Mouse (Mus musculus): ENCODE results near the gene Iqcd. TPM values are rescaled to one million over a fixed set of nuclear protein-coding genes. Genes with fewer than 3 reads are reported as not detected.
A peak's percentile ranks its signal among the peaks of the same experiment; 100 is the strongest.

Iqcd gene
- polyA plus RNA-seq, 1 experiment from 2014 or later, result 1.0 TPM

- peak overlapping the region; percentile 34; the same call in 1 of the 2 replicates for H3K27ac ChIP-seq (ENCODE audit: low read length)
- WGBS, result 59% methylated on average over 26 of the region's 26 CpGs
- H3K4me1 ChIP-seq (replicated peaks; ENCODE audit: control insufficient read depth, insufficient read depth, low read length), result peaks cover 25% of the 10 kb centered on the region
- 0 out of 2 replicates have a peak, but pooled peaks cover 4% of the 10 kb centered on the region for H3K36me3 ChIP-seq (ENCODE audit: control insufficient read depth, insufficient read depth)
- H3K4me2 ChIP-seq (ENCODE audit: low read length), result 0 out of 2 replicates have a peak overlapping the region, but pooled peaks have one; percentile 4
- no peaks in the 10 kb centered on the region for H3K27me3 ChIP-seq (replicated peaks; ENCODE audit: control insufficient read depth, insufficient read depth, low read length)
- no peaks in the 10 kb centered on the region for H3K9me3 ChIP-seq (ENCODE audit: control insufficient read depth, low read length)
- no peak overlapping the region for H3K9ac ChIP-seq (replicated peaks; ENCODE audit: low read depth, low read length)
- no peak overlapping the region for H3K4me3 ChIP-seq (replicated peaks; ENCODE audit: low read length)
- ATAC-seq, result peak; percentile 25
These were observed 9.5 kb upstream of the Iqcd start for GRCm38 (mm10) chr5:120579211-120579897.

- H3K4me2 ChIP-seq (ENCODE audit: low read length), result 0 out of 2 replicates have a peak overlapping the region, but pooled peaks have one; percentile 4
- 0 out of 2 replicates have a peak, but pooled peaks cover 4% of the 10 kb centered on the region for H3K36me3 ChIP-seq (ENCODE audit: control insufficient read depth, insufficient read depth)
- no peak overlapping the region for H3K4me3 ChIP-seq (replicated peaks; ENCODE audit: low read length)
- WGBS, result 75% methylated on average over 26 of the region's 26 CpGs
- no peaks in the 10 kb centered on the region for H3K27me3 ChIP-seq (replicated peaks; ENCODE audit: control insufficient read depth, insufficient read depth, low read length)
- H3K4me1 ChIP-seq (replicated peaks; ENCODE audit: control insufficient read depth, insufficient read depth, low read length), result peaks cover 25% of the 10 kb centered on the region
- ATAC-seq, result peak; percentile 73
- H3K27ac ChIP-seq (ENCODE audit: low read length), result peak overlapping the region; percentile 34; the same call in 1 of the 2 replicates
- no peaks in the 10 kb centered on the region for H3K9me3 ChIP-seq (ENCODE audit: control insufficient read depth, low read length)
- no peak overlapping the region for H3K9ac ChIP-seq (replicated peaks; ENCODE audit: low read depth, low read length)
These were observed 8.8 kb upstream of the Iqcd start for GRCm38 (mm10) chr5:120579898-120580626.

GRCm38 (mm10) chr5:120582002-120582401, 6.8 kb upstream of the Iqcd start:
- no peak overlapping the region for H3K27ac ChIP-seq (ENCODE audit: low read length)
- no peak overlapping the region for H3K4me3 ChIP-seq (replicated peaks; ENCODE audit: low read length)
- H3K4me2 ChIP-seq (ENCODE audit: low read length), result no peak overlapping the region
- no peaks in the 10 kb centered on the region for H3K9me3 ChIP-seq (ENCODE audit: control insufficient read depth, low read length)
- H3K4me1 ChIP-seq (replicated peaks; ENCODE audit: control insufficient read depth, insufficient read depth, low read length), result peaks cover 31% of the 10 kb centered on the region
- 93% methylated on average over 9 of the region's 9 CpGs for WGBS
- H3K9ac ChIP-seq (replicated peaks; ENCODE audit: low read depth, low read length), result no peak overlapping the region
- H3K27me3 ChIP-seq (replicated peaks; ENCODE audit: control insufficient read depth, insufficient read depth, low read length), result no peaks in the 10 kb centered on the region
- H3K36me3 ChIP-seq (ENCODE audit: control insufficient read depth, insufficient read depth), result 0 out of 2 replicates have a peak, but pooled peaks cover 4% of the 10 kb centered on the region
- no peak for ATAC-seq

- ATAC-seq, result no peak
- WGBS, result 96% methylated on average over 4 of the region's 4 CpGs
These were observed 5.3 kb upstream of the Iqcd start for GRCm38 (mm10) chr5:120583511-120583910.

GRCm38 (mm10) chr5:120584968-120585367, 3.8 kb upstream of the Iqcd start:
- H3K36me3 ChIP-seq (ENCODE audit: control insufficient read depth, insufficient read depth), result 0 out of 2 replicates have a peak, but pooled peaks cover 4% of the 10 kb centered on the region
- H3K27me3 ChIP-seq (replicated peaks; ENCODE audit: control insufficient read depth, insufficient read depth, low read length), result no peaks in the 10 kb centered on the region
- ATAC-seq, result no peak
- no peak overlapping the region for H3K4me3 ChIP-seq (replicated peaks; ENCODE audit: low read length)
- no peak overlapping the region for H3K4me2 ChIP-seq (ENCODE audit: low read length)
- 34% methylated on average over 15 of the region's 15 CpGs for WGBS
- peaks cover 25% of the 10 kb centered on the region for H3K4me1 ChIP-seq (replicated peaks; ENCODE audit: control insufficient read depth, insufficient read depth, low read length)
- no peak overlapping the region for H3K27ac ChIP-seq (ENCODE audit: low read length)
- H3K9me3 ChIP-seq (ENCODE audit: control insufficient read depth, low read length), result no peaks in the 10 kb centered on the region
- H3K9ac ChIP-seq (replicated peaks; ENCODE audit: low read depth, low read length), result no peak overlapping the region

More at GRCm38 (mm10) chr5:120583511-120583910, 5.3 kb upstream of the Iqcd start:
- Histone ChIP-seq H3K36me3 (ENCODE audit: control insufficient read depth, insufficient read depth) (0 out of 2 replicates have a peak, but pooled peaks cover 4% of the 10 kb centered on the region), H3K9ac (replicated peaks; ENCODE audit: low read depth, low read length) (no peak overlapping the region), H3K4me2 (ENCODE audit: low read length) (no peak overlapping the region), H3K4me1 (replicated peaks; ENCODE audit: control insufficient read depth, insufficient read depth, low read length) (peaks cover 35% of the 10 kb centered on the region), H3K9me3 (ENCODE audit: control insufficient read depth, low read length) (no peaks in the 10 kb centered on the region), H3K27me3 (replicated peaks; ENCODE audit: control insufficient read depth, insufficient read depth, low read length) (no peaks in the 10 kb centered on the region), H3K4me3 (replicated peaks; ENCODE audit: low read length) (no peak overlapping the region), H3K27ac (ENCODE audit: low read length) (no peak overlapping the region)

GRCm38 (mm10) chr5:120586741-120587615, 1.8 kb upstream of the Iqcd start:
- ATAC-seq, result no peak
- Histone ChIP-seq H3K4me2 (ENCODE audit: low read length) (peak overlapping the region; percentile 97), H3K4me3 (replicated peaks; ENCODE audit: low read length) (peak overlapping the region; percentile 80), H3K27me3 (replicated peaks; ENCODE audit: control insufficient read depth, insufficient read depth, low read length) (no peaks in the 10 kb centered on the region), H3K9ac (replicated peaks; ENCODE audit: low read depth, low read length) (peak overlapping the region; percentile 7; the same call in 1 of the 2 replicates), H3K27ac (ENCODE audit: low read length) (no peak overlapping the region), H3K9me3 (ENCODE audit: control insufficient read depth, low read length) (no peaks in the 10 kb centered on the region), H3K36me3 (ENCODE audit: control insufficient read depth, insufficient read depth) (0 out of 2 replicates have a peak, but pooled peaks cover 2% of the 10 kb centered on the region), H3K4me1 (replicated peaks; ENCODE audit: control insufficient read depth, insufficient read depth, low read length) (peaks cover 20% of the 10 kb centered on the region)
- 11% methylated on average over 17 of the region's 17 CpGs for WGBS

GRCm38 (mm10) chr5:120587616-120587926, 1.2 kb upstream of the Iqcd start:
- Histone ChIP-seq H3K27ac (ENCODE audit: low read length) (no peak overlapping the region), H3K9me3 (ENCODE audit: control insufficient read depth, low read length) (no peaks in the 10 kb centered on the region), H3K4me1 (replicated peaks; ENCODE audit: control insufficient read depth, insufficient read depth, low read length) (peaks cover 20% of the 10 kb centered on the region), H3K4me3 (replicated peaks; ENCODE audit: low read length) (peak overlapping the region; percentile 80), H3K9ac (replicated peaks; ENCODE audit: low read depth, low read length) (peak overlapping the region; percentile 88; the same call in 1 of the 2 replicates), H3K27me3 (replicated peaks; ENCODE audit: control insufficient read depth, insufficient read depth, low read length) (no peaks in the 10 kb centered on the region), H3K36me3 (ENCODE audit: control insufficient read depth, insufficient read depth) (0 out of 2 replicates have a peak, but pooled peaks cover 2% of the 10 kb centered on the region), H3K4me2 (ENCODE audit: low read length) (peak overlapping the region; percentile 97)
- no peak for ATAC-seq
- 35% methylated on average over 9 of the region's 9 CpGs for WGBS

- ATAC-seq, result no peak
These were observed 762 bp upstream of the Iqcd start for GRCm38 (mm10) chr5:120587940-120588568.

More at GRCm38 (mm10) chr5:120587940-120588568, 762 bp upstream of the Iqcd start:
- Histone ChIP-seq H3K27ac (ENCODE audit: low read length) (peak overlapping the region; percentile 80), H3K27me3 (replicated peaks; ENCODE audit: control insufficient read depth, insufficient read depth, low read length) (no peaks in the 10 kb centered on the region), H3K9me3 (ENCODE audit: control insufficient read depth, low read length) (no peaks in the 10 kb centered on the region), H3K36me3 (ENCODE audit: control insufficient read depth, insufficient read depth) (0 out of 2 replicates have a peak, but pooled peaks cover under 1% of the 10 kb centered on the region), H3K4me2 (ENCODE audit: low read length) (peak overlapping the region; percentile 97), H3K9ac (replicated peaks; ENCODE audit: low read depth, low read length) (peak overlapping the region; percentile 88), H3K4me1 (replicated peaks; ENCODE audit: control insufficient read depth, insufficient read depth, low read length) (peaks cover 20% of the 10 kb centered on the region), H3K4me3 (replicated peaks; ENCODE audit: low read length) (peak overlapping the region; percentile 80)
- 1% methylated on average over 28 of the region's 29 CpGs for WGBS
